Mouse (Mus musculus): ENCODE results near the gene Gata5. TPM values are rescaled to one million over a fixed set of nuclear protein-coding genes. Genes with fewer than 3 reads are reported as not detected.

Gene Gata5
- total and polyA plus RNA-seq, 3 experiments: not detected

- peaks cover 0 to 2% of the 10 kb centered on the region in 2 experiments; a peak in 2 of 4 replicates for H3K27me3 ChIP-seq (ENCODE audit: control insufficient read depth in 1 of 2, insufficient read depth in 2 of 2, low read length in 2 of 2)
- DNase-seq (ENCODE audit: low read depth, low spot score): no peak
- no peak overlapping the region for H3K4me3 ChIP-seq (ENCODE audit: control insufficient read depth in 1 of 2, insufficient read depth in 1 of 2, low read depth in 2 of 2, low read length in 2 of 2)
- H3K4me1 ChIP-seq (ENCODE audit: control insufficient read depth in 1 of 2, insufficient read depth in 2 of 2, low read length in 2 of 2): no peaks in the 10 kb centered on the region; a peak in 1 of 4 replicates
- H3K9ac ChIP-seq (ENCODE audit: control insufficient read depth, low read depth, low read length, poor library complexity, severe bottlenecking): no peak overlapping the region
- no peaks in the 10 kb centered on the region for H3K36me3 ChIP-seq (ENCODE audit: control insufficient read depth in 1 of 2, insufficient read depth in 2 of 2, low read length in 2 of 2)
- H3K79me2 ChIP-seq (ENCODE audit: control insufficient read depth, insufficient read depth, low read length, poor library complexity): no peaks in the 10 kb centered on the region
- TF ChIP-seq POLR2AphosphoS5 (IDR thresholded peaks at IDR 0.05; ENCODE audit: borderline replicate concordance, low read depth, low read length): no peak
- no peak for TF ChIP-seq NELFE (IDR thresholded peaks at IDR 0.05; ENCODE audit: low read depth, low read length)
- no peak for TF ChIP-seq ZMIZ1 (IDR thresholded peaks at IDR 0.05; ENCODE audit: low read depth, low read length)
- no peak for TF ChIP-seq SMC3 (IDR thresholded peaks at IDR 0.05; ENCODE audit: low read depth, low read length)
- H3K9me3 ChIP-seq (replicated peaks; ENCODE audit: insufficient read depth, low read length): no peaks in the 10 kb centered on the region
- H3K27ac ChIP-seq (ENCODE audit: control insufficient read depth, low read depth, low read length): no peak overlapping the region
Observed at GRCm38 (mm10) chr2:180300771-180301170, 33.7 kb downstream of the Gata5 start.

- Histone ChIP-seq H3K9me3 (replicated peaks; ENCODE audit: insufficient read depth, low read length) (no peaks in the 10 kb centered on the region), H3K4me1 (ENCODE audit: control insufficient read depth in 1 of 2, insufficient read depth in 2 of 2, low read length in 2 of 2) (no peaks in the 10 kb centered on the region; a peak in 1 of 4 replicates), H3K27me3 (ENCODE audit: control insufficient read depth in 1 of 2, insufficient read depth in 2 of 2, low read length in 2 of 2) (peaks cover 0 to 2% of the 10 kb centered on the region in 2 experiments; a peak in 2 of 4 replicates), H3K9ac (ENCODE audit: control insufficient read depth, low read depth, low read length, poor library complexity, severe bottlenecking) (no peak overlapping the region), H3K27ac (ENCODE audit: control insufficient read depth, low read depth, low read length) (no peak overlapping the region), H3K4me3 (ENCODE audit: control insufficient read depth in 1 of 2, insufficient read depth in 1 of 2, low read depth in 2 of 2, low read length in 2 of 2) (no peak overlapping the region), H3K79me2 (ENCODE audit: control insufficient read depth, insufficient read depth, low read length, poor library complexity) (no peaks in the 10 kb centered on the region), H3K36me3 (ENCODE audit: control insufficient read depth in 1 of 2, insufficient read depth in 2 of 2, low read length in 2 of 2) (no peaks in the 10 kb centered on the region)
- TF ChIP-seq RAD21 (IDR thresholded peaks at IDR 0.05; ENCODE audit: low read depth, low read length): no peak
- no peak for TF ChIP-seq MAX (IDR thresholded peaks at IDR 0.05; ENCODE audit: low read length)
- TF ChIP-seq NRF1 (IDR thresholded peaks at IDR 0.05; ENCODE audit: insufficient read depth, low read depth, low read length, poor library complexity, severe bottlenecking): no peak
- no peak for TF ChIP-seq POLR2AphosphoS5 (IDR thresholded peaks at IDR 0.05; ENCODE audit: borderline replicate concordance, low read depth, low read length)
- TF ChIP-seq HCFC1 (IDR thresholded peaks at IDR 0.05; ENCODE audit: low read depth, low read length): no peak
- TF ChIP-seq CTCF (IDR thresholded peaks at IDR 0.05 in 2 of 3, conservative IDR thresholded peaks at IDR 0.05 in 1 of 3; ENCODE audit: control insufficient read depth in 1 of 3, insufficient read depth in 1 of 3, low read depth in 2 of 3, low read length in 3 of 3, poor library complexity in 1 of 3, severe bottlenecking in 1 of 3): no peak
- no peak for TF ChIP-seq SIN3A (IDR thresholded peaks at IDR 0.05; ENCODE audit: low read length)
- TF ChIP-seq ZC3H11A (IDR thresholded peaks at IDR 0.05; ENCODE audit: low read depth, low read length): no peak
- no peak for TF ChIP-seq POLR2A (IDR thresholded peaks at IDR 0.05; ENCODE audit: control insufficient read depth in 1 of 2, insufficient read depth in 1 of 2, low read depth in 1 of 2, low read length in 2 of 2, poor library complexity in 1 of 2)
- DNase-seq (ENCODE audit: low read depth, low spot score): no peak
Observed at GRCm38 (mm10) chr2:180300252-180300651, 34.2 kb downstream of the Gata5 start.

- Histone ChIP-seq H3K4me3 (ENCODE audit: control insufficient read depth in 1 of 2, insufficient read depth in 1 of 2, low read depth in 2 of 2, low read length in 2 of 2) (no peak overlapping the region), H3K36me3 (ENCODE audit: control insufficient read depth in 1 of 2, insufficient read depth in 2 of 2, low read length in 2 of 2) (no peaks in the 10 kb centered on the region), H3K27me3 (ENCODE audit: control insufficient read depth in 1 of 2, insufficient read depth in 2 of 2, low read length in 2 of 2) (peaks cover 7 to 8% of the 10 kb centered on the region in 2 experiments), H3K4me1 (ENCODE audit: control insufficient read depth in 1 of 2, insufficient read depth in 2 of 2, low read length in 2 of 2) (no peaks in the 10 kb centered on the region), H3K79me2 (ENCODE audit: control insufficient read depth, insufficient read depth, low read length, poor library complexity) (no peaks in the 10 kb centered on the region), H3K27ac (ENCODE audit: control insufficient read depth, low read depth, low read length) (no peak overlapping the region), H3K9ac (ENCODE audit: control insufficient read depth, low read depth, low read length, poor library complexity, severe bottlenecking) (no peak overlapping the region), H3K9me3 (replicated peaks; ENCODE audit: insufficient read depth, low read length) (no peaks in the 10 kb centered on the region)
- TF ChIP-seq UBTF (IDR thresholded peaks at IDR 0.05; ENCODE audit: borderline replicate concordance, insufficient read depth, low read depth, low read length): no peak
- no peak for TF ChIP-seq BHLHE40 (IDR thresholded peaks at IDR 0.05; ENCODE audit: borderline replicate concordance, low read depth, low read length)
- TF ChIP-seq SIN3A (IDR thresholded peaks at IDR 0.05; ENCODE audit: low read length): no peak
- TF ChIP-seq NELFE (IDR thresholded peaks at IDR 0.05; ENCODE audit: low read depth, low read length): no peak
- TF ChIP-seq NRF1 (IDR thresholded peaks at IDR 0.05; ENCODE audit: insufficient read depth, low read depth, low read length, poor library complexity, severe bottlenecking): no peak
- no peak for TF ChIP-seq EP300 (IDR thresholded peaks at IDR 0.05; ENCODE audit: low read depth in 1 of 2, low read length in 2 of 2)
- TF ChIP-seq CHD1 (IDR thresholded peaks at IDR 0.05; ENCODE audit: low read depth, low read length): no peak
- TF ChIP-seq MYC (IDR thresholded peaks at IDR 0.05; ENCODE audit: low read depth, low read length): no peak
- TF ChIP-seq POLR2AphosphoS2 (IDR thresholded peaks at IDR 0.05; ENCODE audit: low read length): no peak
- no peak for TF ChIP-seq KAT2A (conservative IDR thresholded peaks at IDR 0.05; ENCODE audit: low read depth, low read length)
- no peak for DNase-seq (ENCODE audit: low read depth, low spot score)
Observed at GRCm38 (mm10) chr2:180292906-180293305, 41.6 kb downstream of the Gata5 start.

Data from MEL (cell line).